Mouse (Mus musculus) heart, adult 2 months (tissue): ENCODE data around the gene Celf2.

ENCODE experiments used
- CTCF ChIP-seq: fragments of 200-600 bp; IDR thresholded peaks from 2 replicates; pipeline ENCODE4 v1.8.1; 2022; ENCODE audit warnings: antibody characterized with exemption, mild to moderate bottlenecking, moderate library complexity
- POLR2A ChIP-seq: fragments of 200-500 bp; IDR thresholded peaks from 2 replicates; pipeline ENCODE4 v1.6.1; 2011; ENCODE audit warnings: mild to moderate bottlenecking, low read depth, low read length, control low read depth; ENCODE audit not compliant: insufficient read depth

GRCm38 (mm10) chr2:6673418-6673817 lies 835.9 kb downstream of the Celf2 start:
- TF ChIP-seq POLR2A (no peak), CTCF (no peak)
